Mouse (Mus musculus): ENCODE measurements around the gene Xntrpc.
"Not testable (repeated sequence)": the region's sequence is repeated elsewhere in the genome, so short reads cannot be mapped to it uniquely, and the experiment has no call there.

Xntrpc gene

DNA sequence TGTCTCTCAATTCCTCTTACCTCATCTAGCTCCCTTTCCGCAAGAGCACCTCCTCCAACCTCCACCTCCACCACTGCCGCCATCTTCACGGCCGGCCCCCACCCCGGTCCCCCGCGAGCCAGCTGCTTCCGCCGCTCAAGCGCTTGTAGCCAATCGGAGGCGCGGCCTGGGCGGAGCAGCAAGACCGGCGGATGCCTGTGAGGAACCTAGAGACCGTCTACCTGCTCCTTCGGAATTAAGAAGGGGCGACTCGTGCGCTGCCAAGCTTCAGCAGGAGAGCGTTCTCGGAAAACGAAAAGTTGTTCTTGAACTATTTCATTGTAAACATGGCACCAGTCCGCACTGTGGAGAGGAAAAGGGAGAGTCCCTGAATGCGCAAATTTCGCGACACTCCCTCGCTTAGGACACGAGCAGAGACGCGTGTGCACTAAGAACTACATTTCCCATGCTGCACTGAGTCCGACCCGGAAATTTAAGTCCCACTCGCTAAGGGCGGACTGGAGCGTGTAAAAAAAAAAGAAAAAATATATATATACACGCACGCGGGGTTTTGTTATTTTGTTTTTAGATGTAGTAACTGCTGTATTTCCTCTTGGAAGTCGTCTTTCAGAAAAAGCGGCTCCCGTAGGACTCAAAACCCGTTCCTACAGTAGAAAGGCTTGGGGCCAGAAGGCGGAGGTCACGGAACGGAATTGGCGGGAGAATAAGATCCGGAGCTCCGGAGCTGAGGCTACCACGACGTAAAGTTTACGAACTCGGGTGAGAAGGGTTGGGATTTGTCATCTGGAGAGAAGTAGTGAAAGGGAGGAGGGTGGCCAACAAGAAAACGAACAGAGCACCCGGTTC is at the start of gene Xntrpc, which contains the start of the genes Rnf121 and Xndc1:
Xntrpc (plus strand) TSS at position 668 of the 846 bp plus-strand sequence.
Rnf121 (minus strand) TSS at position 424 of the 846 bp plus-strand sequence.
Xndc1 (plus strand) TSS at position 466 of the 846 bp plus-strand sequence.
- in situ Hi-C loops (cut with MseI, MboI) = no loop called here

DNA sequence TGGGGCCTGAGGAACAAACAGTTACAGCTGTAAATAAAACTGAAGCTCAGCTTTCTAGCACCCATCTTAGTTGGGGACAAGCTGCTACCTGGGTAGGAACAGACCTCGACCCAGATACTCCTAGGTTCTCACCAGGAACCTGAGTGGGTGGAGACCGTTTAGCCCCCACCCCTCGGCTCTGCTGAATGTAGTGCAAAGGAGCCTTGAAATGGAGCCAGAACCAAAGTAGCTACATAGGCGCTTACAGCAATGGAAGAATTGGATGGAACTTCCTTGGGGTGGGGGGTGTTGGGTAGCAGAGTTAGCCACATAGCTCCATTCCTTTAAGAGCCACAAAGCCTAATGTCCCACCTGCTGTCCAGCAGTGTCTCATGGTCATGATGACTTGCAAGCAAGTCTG is 48.6 kb upstream of the Xntrpc start:
- in situ Hi-C loops (cut with MseI, MboI) = no loop called here

- in situ Hi-C loops (cut with MseI, MboI) = no loop called here
Measured at GRCm38 (mm10) chr7:102017452-102017851, 48.1 kb upstream of the Xntrpc start.

- in situ Hi-C loops (cut with MseI, MboI) = no loop called here
Measured at GRCm38 (mm10) chr7:102018034-102018433, 47.5 kb upstream of the Xntrpc start.

DNA sequence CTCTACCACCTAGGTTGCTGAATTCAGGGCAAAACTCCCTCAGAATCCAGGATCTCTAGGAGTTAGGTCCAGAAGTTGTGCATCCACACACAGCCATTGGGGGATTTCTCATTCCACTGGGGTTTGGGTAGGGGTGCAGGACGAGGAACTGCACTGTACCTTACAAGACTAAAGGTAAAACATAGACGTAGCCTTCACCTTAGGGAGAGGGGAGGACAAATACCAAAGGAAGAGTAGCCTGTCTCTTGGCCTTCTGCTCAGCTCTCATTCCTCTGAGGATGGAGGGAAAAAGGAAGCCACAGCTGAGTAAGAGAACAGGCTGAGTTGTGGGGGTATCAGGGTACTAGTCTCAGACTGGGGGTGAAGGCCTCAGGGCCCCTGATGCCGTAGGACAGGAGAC is 46.9 kb upstream of the Xntrpc start, which contains the start of gene Il18bp:
Il18bp (minus strand) TSS at position 101 of the 400 bp plus-strand sequence.
- in situ Hi-C loops (cut with MseI, MboI) = no loop called here

- in situ Hi-C loops (cut with MseI, MboI) = no loop called here
Measured at GRCm38 (mm10) chr7:102019362-102019761, 46.2 kb upstream of the Xntrpc start.

DNA sequence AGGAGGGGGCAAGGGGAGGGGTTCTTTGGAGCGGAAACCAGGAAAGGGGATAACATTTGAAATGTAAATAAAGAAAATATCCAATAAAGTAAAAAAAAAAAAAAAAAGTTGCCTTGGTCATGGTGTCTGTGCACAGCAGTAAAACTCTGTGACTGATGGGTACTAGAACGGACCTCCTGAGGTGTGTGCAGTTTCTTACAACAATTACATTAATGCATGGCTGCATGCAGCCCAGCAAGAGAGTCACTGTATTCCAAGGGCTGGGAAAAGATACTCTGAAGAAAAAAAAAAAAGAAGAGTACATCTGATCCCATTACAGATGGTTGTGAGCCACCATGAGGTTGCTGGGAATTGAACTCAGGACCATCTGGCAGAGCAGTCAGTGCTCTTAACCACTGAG is 44.6 kb upstream of the Xntrpc start:
- in situ Hi-C loops (cut with MseI, MboI) = not testable (repeated sequence)

- in situ Hi-C loops (cut with MseI, MboI) = no loop called here
Measured at GRCm38 (mm10) chr7:102023821-102024220, 41.7 kb upstream of the Xntrpc start.

- in situ Hi-C loops (cut with MseI, MboI) = no loop called here
Measured at GRCm38 (mm10) chr7:102025187-102026119, 40.1 kb upstream of the Xntrpc start.

DNA sequence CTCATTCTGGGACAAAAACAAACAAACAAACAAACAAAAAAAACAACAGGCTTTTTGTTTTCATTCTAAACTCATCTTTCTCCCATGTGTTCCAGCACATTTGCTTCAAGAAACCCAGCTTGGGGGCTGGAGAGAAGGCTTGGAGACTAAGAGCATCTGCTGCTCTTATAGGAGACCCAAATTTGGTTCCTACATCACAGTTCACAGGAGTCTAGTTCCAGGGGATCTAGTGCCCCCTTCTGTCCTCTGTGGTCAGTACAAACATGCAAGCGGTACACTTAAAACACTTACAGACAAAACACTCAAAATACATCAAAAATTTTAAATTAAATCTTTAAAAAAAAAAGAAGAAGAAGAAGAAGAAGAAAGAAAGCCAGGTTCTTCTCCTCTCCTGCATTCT is 30.6 kb upstream of the Xntrpc start:
- in situ Hi-C loops (cut with MseI, MboI) = no loop called here

- in situ Hi-C loops (cut with MseI, MboI) = no loop called here
Measured at GRCm38 (mm10) chr7:102035534-102035933, 30.0 kb upstream of the Xntrpc start.

GRCm38 (mm10) chr7:102037318-102037717 is 28.2 kb upstream of the Xntrpc start:
- in situ Hi-C loops (cut with MseI, MboI) = no loop called here

DNA sequence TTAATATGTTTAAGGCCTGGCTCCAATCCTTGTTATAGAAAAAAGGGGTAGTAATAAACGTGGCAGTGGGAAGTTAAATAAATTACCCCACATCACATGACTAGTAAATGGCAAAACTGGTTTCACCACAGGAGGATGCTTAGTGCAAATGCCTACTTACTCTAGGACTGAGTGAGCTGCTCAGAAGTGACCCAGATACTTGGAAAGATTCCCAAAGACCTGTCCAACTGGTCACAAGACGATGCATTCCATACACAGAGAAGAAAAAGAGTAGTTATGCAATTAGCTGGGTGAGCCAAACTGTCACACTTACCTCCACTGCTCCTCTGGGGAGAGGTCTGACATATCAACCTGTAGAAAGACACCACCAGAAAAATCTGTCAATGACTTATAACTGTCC is 23.2 kb upstream of the Xntrpc start:
- in situ Hi-C loops (cut with MseI, MboI) = no loop called here

DNA sequence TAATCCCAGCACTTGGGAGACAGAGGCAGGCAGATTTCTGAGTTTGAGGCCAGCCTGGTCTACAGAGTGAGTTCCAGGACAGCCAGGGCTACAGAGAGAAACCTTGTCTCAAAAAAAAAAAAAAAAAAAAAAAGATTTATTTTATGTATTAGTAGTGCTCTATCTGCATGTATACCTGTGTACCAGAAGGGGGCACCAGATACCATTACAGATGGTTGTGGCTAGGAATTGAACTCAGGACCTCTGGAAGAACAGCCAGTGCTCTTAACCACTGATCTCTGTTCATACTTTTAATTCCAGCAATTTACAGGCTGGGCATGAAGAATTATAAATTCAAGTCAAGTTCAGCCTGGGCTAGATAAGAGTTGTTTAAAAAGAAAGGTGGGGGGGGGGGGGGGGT is 17.0 kb upstream of the Xntrpc start:
- in situ Hi-C loops (cut with MseI, MboI) = not testable (repeated sequence)

DNA sequence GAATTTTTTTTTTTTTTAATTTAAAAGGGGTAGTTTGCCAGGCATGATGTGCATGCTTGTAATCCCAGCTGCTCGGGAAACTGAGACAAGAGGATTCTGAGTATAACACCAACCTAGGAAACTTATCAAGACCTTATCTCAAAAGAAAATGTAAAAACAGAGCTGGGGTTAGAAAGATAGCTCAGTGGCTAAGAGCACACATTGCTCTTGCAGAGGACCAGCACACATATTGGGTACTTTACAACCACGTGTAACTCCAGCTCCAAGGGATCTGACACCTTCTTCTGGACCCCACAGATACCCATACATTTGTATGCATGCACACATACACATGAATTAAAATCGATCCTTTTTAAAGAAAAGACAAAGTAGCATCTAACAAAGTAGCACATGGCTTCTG is 4.2 kb upstream of the Xntrpc start:
- in situ Hi-C loops (cut with MseI, MboI) = no loop called here

DNA sequence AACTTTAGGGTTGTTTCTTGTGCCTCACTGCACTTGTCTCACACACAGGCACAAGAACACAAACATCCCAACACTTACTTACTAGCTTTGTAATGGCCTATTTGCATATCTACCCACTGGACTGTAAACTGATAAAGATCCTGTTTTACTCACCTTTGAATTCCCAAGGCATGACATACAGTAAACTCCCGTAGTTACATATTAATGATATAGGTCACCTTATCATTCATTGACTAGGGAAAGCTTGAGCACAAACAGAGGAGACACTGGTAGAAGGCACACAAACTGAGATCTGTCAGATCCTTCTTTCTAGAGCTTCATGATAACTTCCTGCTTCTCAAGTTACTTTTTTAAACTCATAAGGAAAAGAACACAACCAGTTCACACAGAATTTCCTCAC is 3.3 kb upstream of the Xntrpc start:
- in situ Hi-C loops (cut with MseI, MboI) = no loop called here

- in situ Hi-C loops (cut with MseI, MboI) = no loop called here
Measured at GRCm38 (mm10) chr7:102063891-102064290, 1.6 kb upstream of the Xntrpc start.

DNA sequence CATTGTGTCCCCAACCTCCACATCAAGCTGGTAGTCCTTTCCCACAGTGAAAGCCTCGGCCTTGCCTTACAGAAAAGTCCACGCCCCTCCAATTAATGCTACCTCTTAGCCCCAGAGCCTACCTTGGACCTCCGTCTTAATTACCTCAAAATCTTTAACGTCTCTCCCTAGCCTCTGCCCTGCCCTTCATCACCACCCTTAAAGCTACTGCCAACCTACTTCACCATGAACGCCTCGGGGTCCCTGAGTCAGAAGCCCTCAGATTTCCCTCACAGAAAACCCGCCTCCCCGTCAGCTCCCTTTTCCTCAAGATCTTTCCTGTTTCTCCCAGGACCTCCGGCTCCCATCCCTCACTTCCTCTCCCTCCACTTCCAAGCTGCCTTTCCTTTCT is 863 bp upstream of the Xntrpc start:
- in situ Hi-C loops (cut with MseI, MboI) = no loop called here

- in situ Hi-C loops (cut with MseI, MboI) = no loop called here
Measured at GRCm38 (mm10) chr7:102066363-102066762, 850 bp downstream of the Xntrpc start.

- in situ Hi-C loops (cut with MseI, MboI) = no loop called here
Measured at GRCm38 (mm10) chr7:102076714-102077296, 11.3 kb downstream of the Xntrpc start.

GRCm38 (mm10) chr7:102078517-102078916 is 13.0 kb downstream of the Xntrpc start:
- in situ Hi-C loops (cut with MseI, MboI) = no loop called here

DNA sequence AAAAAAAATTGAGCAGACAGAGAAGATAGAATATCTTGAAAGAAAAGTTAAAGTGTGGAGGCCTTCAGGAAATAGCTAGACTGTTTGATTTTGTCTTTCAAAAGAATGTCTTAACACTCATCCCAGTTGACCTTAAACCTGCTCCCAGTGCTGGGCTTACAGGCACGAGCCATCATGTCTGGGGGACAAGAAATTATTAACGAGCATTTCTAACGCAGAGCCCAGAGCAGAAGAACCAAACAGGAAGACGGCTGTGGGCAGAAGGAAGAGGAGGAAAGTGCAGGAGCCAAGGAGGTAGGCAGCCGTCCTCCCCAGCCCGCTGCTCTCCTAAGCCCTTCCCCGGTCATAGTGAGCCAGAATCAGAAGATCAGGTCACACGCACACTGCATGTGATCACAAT is 14.8 kb downstream of the Xntrpc start:
- in situ Hi-C loops (cut with MseI, MboI) = no loop called here

Measured in mouse trophoblast stem cell (cell line).